Mouse (Mus musculus) heart, adult 10 weeks (tissue): ENCODE data around the gene Olfr1489. TPM values are rescaled to one million over a fixed set of nuclear protein-coding genes. Genes with fewer than 3 reads are reported as not detected.

Source experiments
- polyA plus RNA-seq: library from polyadenylated mRNA; stranded (reverse); fragments of 350-450 nt; fragmentation: Illumina TruSeq; extraction: RNeasy Lipid Tissue Mini Kit (QIAGEN cat#74804); gene quantifications from one replicate; pipeline ENCODE4 v1.2.3, GENCODE M21; 2014; ENCODE audit warnings: low read depth, low replicate concordance

Olfr1489 gene
- polyA plus RNA-seq, result not detected

GRCm38 (mm10) chr19:13631321-13631720 is at the start of gene Olfr1489:
Olfr1489 (plus strand) TSS chr19:13631621.

GRCm38 (mm10) chr19:13583211-13583610 is 48.2 kb upstream of the Olfr1489 start, which contains the start of gene Olfr1484:
Olfr1484 (plus strand) TSS chr19:13583511.

GRCm38 (mm10) chr19:13617075-13617474 is 14.3 kb upstream of the Olfr1489 start, which contains the start of gene Olfr1487:
Olfr1487 (plus strand) TSS chr19:13617375.

GRCm38 (mm10) chr19:13650791-13651190 is 19.4 kb downstream of the Olfr1489 start, which contains the start of gene Olfr1490:
Olfr1490 (plus strand) TSS chr19:13651091.

Other genes with a start within 250 kb of the Olfr1489 start
- gene Olfr1469, start 223.8 kb upstream of the Olfr1489 start, polyA plus RNA-seq, result not detected
- not detected for gene Olfr1471, start 188.2 kb upstream of the Olfr1489 start, polyA plus RNA-seq
- not detected for gene Olfr1472, start 175.5 kb upstream of the Olfr1489 start, polyA plus RNA-seq
- not detected for gene Olfr1474, start 162.1 kb upstream of the Olfr1489 start, polyA plus RNA-seq
- not detected for gene Olfr1475, start 151.4 kb upstream of the Olfr1489 start, polyA plus RNA-seq
- not detected for gene Olfr1477, start 131.1 kb upstream of the Olfr1489 start, polyA plus RNA-seq
- gene Olfr1480, start 103.7 kb upstream of the Olfr1489 start, polyA plus RNA-seq, result not detected
- gene Olfr1484, start 48.1 kb upstream of the Olfr1489 start, polyA plus RNA-seq, result not detected
- gene Olfr1487, start 14.2 kb upstream of the Olfr1489 start, polyA plus RNA-seq, result not detected
- gene Olfr1490, start 19.5 kb downstream of the Olfr1489 start, polyA plus RNA-seq, result not detected
- not detected for gene Olfr1491, start 65.6 kb downstream of the Olfr1489 start, polyA plus RNA-seq
- not detected for gene Olfr1493-ps1, start 91.7 kb downstream of the Olfr1489 start, polyA plus RNA-seq
- not detected for gene Olfr1494, start 108.1 kb downstream of the Olfr1489 start, polyA plus RNA-seq
- gene Olfr1495, start 133.0 kb downstream of the Olfr1489 start, polyA plus RNA-seq, result not detected
- not detected for gene Olfr1496, start 146.3 kb downstream of the Olfr1489 start, polyA plus RNA-seq
- gene Olfr1497, start 166.6 kb downstream of the Olfr1489 start, polyA plus RNA-seq, result not detected
- not detected for gene Olfr1499, start 187.8 kb downstream of the Olfr1489 start, polyA plus RNA-seq
- not detected for gene Olfr1500, start 198.9 kb downstream of the Olfr1489 start, polyA plus RNA-seq
- gene Olfr1501, start 219.1 kb downstream of the Olfr1489 start, polyA plus RNA-seq, result not detected
- gene Olfr1502, start 230.2 kb downstream of the Olfr1489 start, polyA plus RNA-seq, result not detected